Mouse (Mus musculus) ES-E14 (cell line): ENCODE data around the gene Kat2a. TPM values are rescaled to one million over a fixed set of nuclear protein-coding genes. Genes with fewer than 3 reads are reported as not detected.

Source experiments
- DNase-seq: peaks from one replicate; pipeline ENCODE4 v3.0.0-alpha.2; 2013; ENCODE audit warnings: low read depth, low spot score
- H3K27ac ChIP-seq: 2 replicates; pipeline ENCODE4 v1.5.1; 2012; ENCODE audit warnings: low read depth, mild to moderate bottlenecking, low read length, moderate library complexity, mixed read lengths; ENCODE audit not compliant: poor library complexity, insufficient read depth, severe bottlenecking
- H3K36me3 ChIP-seq: 2 replicates; pipeline ENCODE4 v1.6.1; 2012; ENCODE audit warnings: mild to moderate bottlenecking, low read length, moderate library complexity, mixed read lengths; ENCODE audit not compliant: control insufficient read depth, poor library complexity, insufficient read depth, severe bottlenecking
- H3K4me1 ChIP-seq, 2 experiments: fragments of 150-350 bp in 1 of 2; sonication (generic) in 1 of 2; 2 replicates each; pipeline ENCODE4 v1.6.1; 2012; ENCODE audit warnings: low read length in 2 of 2, mild to moderate bottlenecking in 1 of 2, mixed read lengths in 1 of 2; ENCODE audit not compliant: control insufficient read depth in 2 of 2, insufficient read depth in 2 of 2, poor library complexity in 1 of 2
- H3K4me3 ChIP-seq, 2 experiments: fragments of 150-350 bp in 1 of 2; sonication (generic) in 1 of 2; 2 replicates each; pipeline ENCODE4 v1.5.1; 2012; ENCODE audit warnings: low read length in 2 of 2, low read depth in 1 of 2, mild to moderate bottlenecking in 1 of 2, mixed read lengths in 1 of 2; ENCODE audit not compliant: insufficient read depth in 1 of 2, poor library complexity in 1 of 2, severe bottlenecking in 1 of 2
- H3K9ac ChIP-seq: 2 replicates; pipeline ENCODE4 v1.6.1; 2012; ENCODE audit warnings: low read depth, mild to moderate bottlenecking, low read length, mixed read lengths; ENCODE audit not compliant: poor library complexity, insufficient read depth, severe bottlenecking
- H3K9me3 ChIP-seq: fragments of 150-350 bp; sonication (generic); 2 replicates; pipeline ENCODE4 v1.6.1; 2012; ENCODE audit warnings: low read depth, mild to moderate bottlenecking, low read length; ENCODE audit not compliant: control insufficient read depth, insufficient read depth
- CHD2 ChIP-seq: IDR thresholded peaks from 2 replicates; pipeline ENCODE4 v1.6.1; 2014; ENCODE audit warnings: mild to moderate bottlenecking, low read depth, low read length, inconsistent platforms
- HCFC1 ChIP-seq: IDR thresholded peaks from 2 replicates; pipeline ENCODE4 v1.6.1; 2012; ENCODE audit warnings: low read length, inconsistent platforms, borderline replicate concordance; ENCODE audit not compliant: insufficient read depth
- MAFK ChIP-seq: IDR thresholded peaks from 2 replicates; pipeline ENCODE4 v1.6.1; 2014; ENCODE audit warnings: mild to moderate bottlenecking, low read depth, low read length, inconsistent platforms; ENCODE audit not compliant: insufficient read depth
- ZC3H11A ChIP-seq: IDR thresholded peaks from 2 replicates; pipeline ENCODE4 v1.6.1; 2012; ENCODE audit warnings: low read depth, mild to moderate bottlenecking, inconsistent platforms, low read length, borderline replicate concordance
- ZNF384 ChIP-seq: IDR thresholded peaks from 2 replicates; pipeline ENCODE4 v1.6.1; 2012; ENCODE audit warnings: low read depth, low read length, inconsistent platforms
- in situ Hi-C, 2 experiments: fragments of 600-800 bp; cut with MboI; formaldehyde crosslinking; loops; one replicate each; pipeline ENCODE4 v1.15.1; 2025; ENCODE audit warnings: low sequenced_read_pairs in 2 of 2, inconsistent platforms in 1 of 2; ENCODE audit not compliant: unreplicated experiment in 2 of 2
- total RNA-seq: library from RNA; depleted of rRNA; stranded (reverse); fragments of 300-350 nt; gene quantifications from 2 replicates; pipeline ENCODE4 v1.2.3, GENCODE M21; 2012

The Kat2a gene
- total RNA-seq, 1 experiment: 44.4 TPM

DNA sequence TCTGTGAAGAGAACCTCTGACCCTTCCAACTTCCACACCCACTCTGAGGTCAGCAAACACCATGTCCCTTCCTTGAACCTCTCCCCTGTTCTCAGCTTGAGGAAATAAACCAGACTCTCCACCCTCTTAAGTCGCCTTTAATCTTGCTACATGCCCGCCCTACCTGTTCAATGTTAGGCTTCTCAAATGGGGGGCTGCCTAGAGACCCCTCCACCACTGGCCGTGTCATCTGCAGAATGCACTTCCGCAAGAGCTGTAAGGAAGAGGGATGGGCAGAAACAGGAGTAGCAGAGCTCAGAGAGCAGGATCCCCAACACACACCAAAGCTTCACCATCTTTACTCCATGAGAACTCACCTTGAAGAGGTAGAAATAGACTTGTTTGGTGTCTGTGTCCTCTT lies 1.3 kb downstream of the Kat2a start:
- H3K4me1 ChIP-seq: peaks cover 2 to 12% of the 10 kb centered on the region in 2 experiments; a peak in 3 of 4 replicates

DNA sequence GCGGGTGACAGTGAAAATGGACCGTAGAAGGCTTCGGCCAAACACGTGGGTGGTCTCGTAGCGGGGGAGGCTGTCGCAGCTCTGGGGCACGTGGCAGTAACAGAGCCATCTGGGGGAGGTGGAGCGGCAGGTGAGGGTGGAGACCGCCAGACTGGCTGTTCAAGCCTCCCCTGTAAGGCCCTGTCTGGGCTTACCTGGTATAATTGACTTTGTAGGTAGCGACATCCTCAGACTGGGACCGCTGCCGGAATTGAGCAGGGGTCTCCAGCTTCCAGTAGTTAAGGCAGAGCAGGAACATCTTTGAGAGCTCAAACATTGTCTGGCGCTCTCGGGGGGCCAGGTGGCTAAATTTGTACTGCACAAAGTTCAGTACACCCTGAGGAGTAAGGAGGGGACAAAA lies 1.7 kb downstream of the Kat2a start:
- no peak for DNase-seq
- TF ChIP-seq HCFC1: no peak
- TF ChIP-seq ZC3H11A: no peak
- TF ChIP-seq ZNF384: no peak
- no peak for TF ChIP-seq MAFK
- TF ChIP-seq CHD2: no peak
- Histone ChIP-seq H3K9me3 (no peaks in the 10 kb centered on the region), H3K4me3 (no peak overlapping the region), H3K36me3 (peaks cover 52% of the 10 kb centered on the region), H3K27ac (no peak overlapping the region), H3K9ac (no peak overlapping the region), H3K4me1 (peaks cover 2 to 12% of the 10 kb centered on the region in 2 experiments; a peak in 3 of 4 replicates)
- in situ Hi-C loops: no loop called here

More for the DNA sequence above, 1.3 kb downstream of the Kat2a start:
- in situ Hi-C loops: no loop called here
- Histone ChIP-seq H3K9me3 (no peaks in the 10 kb centered on the region), H3K36me3 (peaks cover 51% of the 10 kb centered on the region), H3K9ac (peak overlapping the region; percentile 63; the same call in 1 of the 2 replicates), H3K4me3 (no peak overlapping the region), H3K27ac (no peak overlapping the region)
- no peak for DNase-seq
- TF ChIP-seq MAFK: no peak
- TF ChIP-seq HCFC1: no peak
- TF ChIP-seq CHD2: no peak
- TF ChIP-seq ZC3H11A: no peak

DNA sequence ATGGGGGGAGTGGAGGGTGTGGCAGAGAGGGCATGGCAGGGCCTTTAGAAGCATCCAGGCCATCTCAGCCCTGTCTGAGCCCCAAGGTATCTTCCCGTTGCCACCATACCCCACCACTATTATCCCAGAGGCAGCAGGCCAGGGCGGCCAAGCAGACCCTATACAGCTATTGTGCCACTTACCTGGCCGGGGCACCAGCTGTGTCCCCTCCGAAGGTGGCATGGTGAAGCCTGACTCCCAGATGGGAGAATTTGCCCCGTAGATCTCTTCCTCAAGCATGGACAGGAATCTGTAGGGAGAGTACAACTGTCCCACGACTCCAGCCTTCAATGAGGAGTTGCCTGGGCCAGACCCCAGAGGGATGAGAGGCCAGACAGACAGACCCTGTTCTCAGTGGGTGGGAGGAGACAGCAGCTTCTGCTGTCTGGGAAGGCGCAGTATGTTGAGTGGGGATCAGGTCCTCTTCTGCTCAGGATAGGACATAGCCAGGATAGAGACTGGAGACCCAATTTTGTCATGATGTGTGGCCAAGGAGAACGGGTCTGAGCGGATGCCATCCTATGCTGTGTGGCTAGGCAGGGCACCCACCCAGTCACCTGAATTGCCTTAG lies 3.0 kb downstream of the Kat2a start:
- no peaks in the 10 kb centered on the region for H3K9me3 ChIP-seq
- H3K27ac ChIP-seq: no peak overlapping the region
- no peak overlapping the region for H3K9ac ChIP-seq
- no peak for DNase-seq
- peaks cover under 1 to 12% of the 10 kb centered on the region in 2 experiments; a peak in 3 of 4 replicates for H3K4me1 ChIP-seq
- no peak overlapping the region for H3K4me3 ChIP-seq
- in situ Hi-C loops: no loop called here
- TF ChIP-seq HCFC1: no peak
- TF ChIP-seq ZC3H11A: no peak
- TF ChIP-seq MAFK: no peak
- peaks cover 58% of the 10 kb centered on the region for H3K36me3 ChIP-seq

DNA sequence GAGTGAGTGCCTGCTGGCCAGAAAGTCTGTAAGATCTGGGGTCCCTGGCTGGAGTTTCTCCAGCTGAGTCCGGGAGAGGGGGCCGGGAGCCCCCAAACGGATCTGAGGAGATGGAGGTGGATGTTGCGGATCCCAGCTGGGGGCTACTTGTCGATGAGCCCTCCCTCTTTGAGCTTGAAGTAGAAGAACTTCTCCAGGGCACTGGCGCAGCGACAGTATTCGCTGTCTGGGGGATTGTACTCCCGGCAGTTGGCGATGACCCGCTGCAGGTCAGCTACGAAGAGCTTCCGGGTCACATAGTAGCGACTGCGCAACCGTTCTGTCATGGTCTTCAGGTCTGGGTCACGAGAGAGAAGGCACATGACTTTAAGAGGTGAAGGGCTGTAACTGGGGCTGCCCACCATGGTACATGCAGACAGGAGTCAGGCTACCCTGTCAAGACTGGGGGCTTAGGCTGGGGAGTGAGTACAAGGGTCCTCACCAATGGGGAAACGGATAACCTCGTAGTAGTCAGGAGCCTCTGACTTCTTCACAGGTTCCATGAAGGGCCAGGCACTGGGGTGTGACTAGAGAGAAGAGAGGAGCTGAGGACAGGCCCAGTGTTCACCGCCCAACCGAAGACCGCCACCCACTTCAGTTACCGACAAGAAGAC lies 7.0 kb downstream of the Kat2a start:
- Histone ChIP-seq H3K36me3 (peaks cover 53% of the 10 kb centered on the region), H3K4me3 (no peak overlapping the region), H3K9ac (no peak overlapping the region), H3K4me1 (peaks cover 2 to 14% of the 10 kb centered on the region in 2 experiments; a peak in 2 of 4 replicates), H3K27ac (no peak overlapping the region), H3K9me3 (no peaks in the 10 kb centered on the region)
- no peak for TF ChIP-seq ZC3H11A
- TF ChIP-seq CHD2: no peak
- no peak for TF ChIP-seq HCFC1
- no peak for TF ChIP-seq ZNF384
- no peak for TF ChIP-seq MAFK
- no peak for DNase-seq
- in situ Hi-C loops: no loop called here
